Mouse (Mus musculus): ENCODE results near the gene Cfap54. TPM values are rescaled to one million over a fixed set of nuclear protein-coding genes. Genes with fewer than 3 reads are reported as not detected.

Cfap54 gene
- polyA plus RNA-seq (2015; fragmentation: Nextera tagmentation; extraction: Ambion mirVana): 0.11 and 0.41 TPM in 2 replicates

- Histone ChIP-seq H3K27me3 (ENCODE audit: insufficient read depth, low read length) (no peaks in the 10 kb centered on the region), H3K4me1 (ENCODE audit: insufficient read depth) (peaks cover 11% of the 10 kb centered on the region; the same call in 1 of the 2 replicates), H3K9me3 (ENCODE audit: low read length) (no peaks in the 10 kb centered on the region), H3K27ac (ENCODE audit: low read depth) (no peak within 1 kb of the TSS), H3K36me3 (replicated peaks; ENCODE audit: insufficient read depth, low read length) (no peaks in the 10 kb centered on the region), H3K9ac (replicated peaks) (peak within 1 kb of the TSS; percentile 53), H3K4me2 (ENCODE audit: low read depth, low read length) (peak within 1 kb of the TSS; percentile 89), H3K4me3 (ENCODE audit: low read depth, low read length) (peak within 1 kb of the TSS; percentile 65)
- peak; percentile 97 for ATAC-seq
- peak; percentile 94 for DNase-seq
- WGBS (ENCODE audit: insufficient replicate concordance): 3% methylated on average over 34 of the region's 34 CpGs
- TF ChIP-seq CTCF (IDR thresholded peaks at IDR 0.05; ENCODE audit: low read depth): peak; percentile 98
- TF ChIP-seq EP300 (IDR thresholded peaks at IDR 0.05; ENCODE audit: low read depth): no peak
Observed at GRCm38 (mm10) chr10:93081133-93081779, at the start of gene Cfap54. TSS of gene Cfap54 (minus strand) at chr10:93081618.

GRCm38 (mm10) chr10:93130456-93130940 lies 49.1 kb upstream of the Cfap54 start:
- no peak overlapping the region for H3K27ac ChIP-seq (ENCODE audit: low read depth)
- no peak overlapping the region for H3K4me2 ChIP-seq (ENCODE audit: low read depth, low read length)
- no peak overlapping the region for H3K9ac ChIP-seq (replicated peaks)
- no peak overlapping the region for H3K4me3 ChIP-seq (ENCODE audit: low read depth, low read length)
- peaks cover 4% of the 10 kb centered on the region for H3K4me1 ChIP-seq (ENCODE audit: insufficient read depth)
- H3K27me3 ChIP-seq (ENCODE audit: insufficient read depth, low read length): no peaks in the 10 kb centered on the region
- no peaks in the 10 kb centered on the region for H3K9me3 ChIP-seq (ENCODE audit: low read length)
- DNase-seq: no peak
- no peak for TF ChIP-seq CTCF (IDR thresholded peaks at IDR 0.05; ENCODE audit: low read depth)
- no peak for TF ChIP-seq EP300 (IDR thresholded peaks at IDR 0.05; ENCODE audit: low read depth)
- WGBS (ENCODE audit: insufficient replicate concordance): 82% methylated on average over 10 of the region's 10 CpGs
- no peak for ATAC-seq
- no peaks in the 10 kb centered on the region for H3K36me3 ChIP-seq (replicated peaks; ENCODE audit: insufficient read depth, low read length)

- TF ChIP-seq EP300 (IDR thresholded peaks at IDR 0.05; ENCODE audit: low read depth): no peak
- no peak for TF ChIP-seq CTCF (IDR thresholded peaks at IDR 0.05; ENCODE audit: low read depth)
Observed at GRCm38 (mm10) chr10:93129904-93130455, 48.6 kb upstream of the Cfap54 start.

GRCm38 (mm10) chr10:93129345-93129744 lies 47.9 kb upstream of the Cfap54 start:
- no peak for DNase-seq
- 76% methylated on average over 1 of the region's 1 CpGs for WGBS (ENCODE audit: insufficient replicate concordance)

More at GRCm38 (mm10) chr10:93129904-93130455, 48.6 kb upstream of the Cfap54 start:
- H3K27me3 ChIP-seq (ENCODE audit: insufficient read depth, low read length): no peaks in the 10 kb centered on the region
- no peak overlapping the region for H3K9ac ChIP-seq (replicated peaks)
- WGBS (ENCODE audit: insufficient replicate concordance): 76% methylated on average over 9 of the region's 9 CpGs
- H3K9me3 ChIP-seq (ENCODE audit: low read length): no peaks in the 10 kb centered on the region
- no peak for DNase-seq
- no peak overlapping the region for H3K27ac ChIP-seq (ENCODE audit: low read depth)
- H3K4me1 ChIP-seq (ENCODE audit: insufficient read depth): peaks cover 4% of the 10 kb centered on the region
- H3K4me2 ChIP-seq (ENCODE audit: low read depth, low read length): no peak overlapping the region
- H3K4me3 ChIP-seq (ENCODE audit: low read depth, low read length): no peak overlapping the region
- H3K36me3 ChIP-seq (replicated peaks; ENCODE audit: insufficient read depth, low read length): no peaks in the 10 kb centered on the region
- no peak for ATAC-seq

DNA sequence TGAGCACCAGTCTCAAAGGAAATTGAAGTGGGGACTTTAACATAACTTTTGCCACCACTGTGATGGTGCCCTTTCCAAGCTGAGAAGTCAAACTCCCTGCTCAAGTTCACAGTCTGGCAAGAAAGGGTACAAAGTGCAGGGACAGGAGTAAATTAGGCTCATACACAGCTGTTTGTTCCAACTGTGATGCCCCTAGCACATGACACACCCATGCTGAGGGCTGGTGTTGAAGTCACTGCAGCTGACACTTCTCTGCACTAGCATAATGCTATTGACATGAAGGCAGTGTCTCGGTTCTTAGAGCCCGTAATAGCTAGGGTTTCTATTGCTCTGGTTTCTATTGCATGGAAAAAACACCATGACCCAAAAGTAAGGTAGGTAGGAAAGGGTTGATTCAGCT lies 47.1 kb upstream of the Cfap54 start:
- H3K9ac ChIP-seq (replicated peaks): no peak overlapping the region
- no peaks in the 10 kb centered on the region for H3K27me3 ChIP-seq (ENCODE audit: insufficient read depth, low read length)
- no peaks in the 10 kb centered on the region for H3K36me3 ChIP-seq (replicated peaks; ENCODE audit: insufficient read depth, low read length)
- WGBS (ENCODE audit: insufficient replicate concordance): 78% methylated on average over 2 of the region's 2 CpGs
- no peaks in the 10 kb centered on the region for H3K9me3 ChIP-seq (ENCODE audit: low read length)
- DNase-seq (no peak), ATAC-seq (no peak)
- H3K27ac ChIP-seq (ENCODE audit: low read depth): no peak overlapping the region
- H3K4me2 ChIP-seq (ENCODE audit: low read depth, low read length): no peak overlapping the region
- H3K4me1 ChIP-seq (ENCODE audit: insufficient read depth): peaks cover 16% of the 10 kb centered on the region
- TF ChIP-seq CTCF (IDR thresholded peaks at IDR 0.05; ENCODE audit: low read depth) (no peak), EP300 (IDR thresholded peaks at IDR 0.05; ENCODE audit: low read depth) (no peak)
- H3K4me3 ChIP-seq (ENCODE audit: low read depth, low read length): no peak overlapping the region

More at GRCm38 (mm10) chr10:93129345-93129744, 47.9 kb upstream of the Cfap54 start:
- H3K4me3 ChIP-seq (ENCODE audit: low read depth, low read length): no peak overlapping the region
- H3K27ac ChIP-seq (ENCODE audit: low read depth): no peak overlapping the region
- H3K4me2 ChIP-seq (ENCODE audit: low read depth, low read length): no peak overlapping the region
- H3K9ac ChIP-seq (replicated peaks): no peak overlapping the region
- H3K4me1 ChIP-seq (ENCODE audit: insufficient read depth): peaks cover 8% of the 10 kb centered on the region
- H3K36me3 ChIP-seq (replicated peaks; ENCODE audit: insufficient read depth, low read length): no peaks in the 10 kb centered on the region
- no peak for ATAC-seq
- TF ChIP-seq EP300 (IDR thresholded peaks at IDR 0.05; ENCODE audit: low read depth) (no peak), CTCF (IDR thresholded peaks at IDR 0.05; ENCODE audit: low read depth) (no peak)
- H3K9me3 ChIP-seq (ENCODE audit: low read length): no peaks in the 10 kb centered on the region
- no peaks in the 10 kb centered on the region for H3K27me3 ChIP-seq (ENCODE audit: insufficient read depth, low read length)

- H3K27ac ChIP-seq (ENCODE audit: low read depth): no peak overlapping the region
- H3K9ac ChIP-seq (replicated peaks): no peak overlapping the region
- H3K4me2 ChIP-seq (ENCODE audit: low read depth, low read length): no peak overlapping the region
- no peak for ATAC-seq
- no peaks in the 10 kb centered on the region for H3K9me3 ChIP-seq (ENCODE audit: low read length)
- no peak overlapping the region for H3K4me3 ChIP-seq (ENCODE audit: low read depth, low read length)
- DNase-seq: no peak
- no peak for TF ChIP-seq CTCF (IDR thresholded peaks at IDR 0.05; ENCODE audit: low read depth)
- TF ChIP-seq EP300 (IDR thresholded peaks at IDR 0.05; ENCODE audit: low read depth): no peak
- WGBS (ENCODE audit: insufficient replicate concordance): 65% methylated on average over 3 of the region's 3 CpGs
- H3K4me1 ChIP-seq (ENCODE audit: insufficient read depth): peaks cover 27% of the 10 kb centered on the region
- H3K27me3 ChIP-seq (ENCODE audit: insufficient read depth, low read length): no peaks in the 10 kb centered on the region
- H3K36me3 ChIP-seq (replicated peaks; ENCODE audit: insufficient read depth, low read length): no peaks in the 10 kb centered on the region
Observed at GRCm38 (mm10) chr10:93126025-93126424, 44.6 kb upstream of the Cfap54 start.

Data from liver, postnatal 0 days (tissue).